Mouse (Mus musculus) MEL (cell line): ENCODE measurements around the gene Spem2. TPM values are rescaled to one million over a fixed set of nuclear protein-coding genes. Genes with fewer than 3 reads are reported as not detected.

Source experiments
- DNase-seq: peaks from one replicate; pipeline ENCODE4 v3.0.0; 2011; ENCODE audit warnings: low read depth, low spot score
- H3K27ac ChIP-seq: 2 replicates; pipeline ENCODE4 v1.5.1; 2012; ENCODE audit warnings: low read depth, mild to moderate bottlenecking, control low read depth, low read length, moderate library complexity; ENCODE audit not compliant: control insufficient read depth
- H3K27me3 ChIP-seq, 2 experiments: fragments of 150-350 bp in 1 of 2; sonication (generic) in 1 of 2; 2 replicates each; pipeline ENCODE4 v1.6.1; 2012; ENCODE audit warnings: low read length in 2 of 2, mild to moderate bottlenecking in 2 of 2, improper control_type of control experiment in 1 of 2, moderate library complexity in 1 of 2; ENCODE audit not compliant: insufficient read depth in 2 of 2, control insufficient read depth in 1 of 2
- H3K36me3 ChIP-seq, 2 experiments: 2 replicates each; pipeline ENCODE4 v1.6.1; 2012 to 2014; ENCODE audit warnings: low read length in 2 of 2, improper control_type of control experiment in 1 of 2, inconsistent platforms in 1 of 2, mild to moderate bottlenecking in 1 of 2; ENCODE audit not compliant: insufficient read depth in 2 of 2, control insufficient read depth in 1 of 2
- H3K4me1 ChIP-seq, 2 experiments: fragments of 150-350 bp in 1 of 2; sonication (generic) in 1 of 2; 2 replicates each; pipeline ENCODE4 v1.6.1; 2012; ENCODE audit warnings: low read length in 2 of 2, improper control_type of control experiment in 1 of 2, mild to moderate bottlenecking in 1 of 2; ENCODE audit not compliant: insufficient read depth in 2 of 2, control insufficient read depth in 1 of 2
- H3K4me3 ChIP-seq, 2 experiments: fragments of 150-350 bp in 1 of 2; sonication (generic) in 1 of 2; 2 replicates each; pipeline ENCODE4 v1.5.1; 2012; ENCODE audit warnings: low read depth in 2 of 2, low read length in 2 of 2, mild to moderate bottlenecking in 2 of 2, moderate library complexity in 2 of 2, control low read depth in 1 of 2, improper control_type of control experiment in 1 of 2; ENCODE audit not compliant: control insufficient read depth in 1 of 2, insufficient read depth in 1 of 2
- H3K79me2 ChIP-seq: 2 replicates; pipeline ENCODE4 v1.6.1; 2012; ENCODE audit warnings: mild to moderate bottlenecking, low read length, moderate library complexity; ENCODE audit not compliant: control insufficient read depth, poor library complexity, insufficient read depth
- H3K9ac ChIP-seq: 2 replicates; pipeline ENCODE4 v1.6.1; 2012; ENCODE audit warnings: low read depth, mild to moderate bottlenecking, control low read depth, low read length, moderate library complexity; ENCODE audit not compliant: control insufficient read depth, poor library complexity, severe bottlenecking
- H3K9me3 ChIP-seq: fragments of 150-350 bp; sonication (generic); replicated peaks from 2 replicates; pipeline ENCODE4 v1.6.1; 2012; ENCODE audit warnings: mild to moderate bottlenecking, low read length, improper control_type of control experiment, moderate library complexity; ENCODE audit not compliant: insufficient read depth
- CHD2 ChIP-seq: IDR thresholded peaks from 2 replicates; pipeline ENCODE4 v1.6.1; 2011; ENCODE audit warnings: low read length, improper control_type of control experiment
- CTCF ChIP-seq, 3 experiments: IDR thresholded peaks in 2 of 3; conservative IDR thresholded peaks in 1 of 3; 2 replicates each; pipeline ENCODE4 v1.5.1; 2011 to 2012; ENCODE audit warnings: low read length in 3 of 3, low read depth in 2 of 3, mild to moderate bottlenecking in 2 of 3, improper control_type of control experiment in 1 of 3, inconsistent platforms in 1 of 3, mixed read lengths in 1 of 3, moderate library complexity in 1 of 3; ENCODE audit not compliant: control insufficient read depth in 1 of 3, insufficient read depth in 1 of 3, poor library complexity in 1 of 3, severe bottlenecking in 1 of 3
- E2F4 ChIP-seq: IDR thresholded peaks from 2 replicates; pipeline ENCODE4 v1.6.1; 2011; ENCODE audit warnings: low read depth, low read length, improper control_type of control experiment, borderline replicate concordance
- ELF1 ChIP-seq: IDR thresholded peaks from 2 replicates; pipeline ENCODE4 v1.6.1; 2014; ENCODE audit warnings: low read depth, mild to moderate bottlenecking, inconsistent platforms, low read length, improper control_type of control experiment, moderate library complexity
- GABPA ChIP-seq: IDR thresholded peaks from 2 replicates; pipeline ENCODE4 v1.6.1; 2012; ENCODE audit warnings: low read depth, mild to moderate bottlenecking, inconsistent platforms, low read length, improper control_type of control experiment, moderate library complexity
- GATA1 ChIP-seq: IDR thresholded peaks from 2 replicates; pipeline ENCODE4 v1.6.1; 2011; ENCODE audit warnings: low read depth, low read length, improper control_type of control experiment
- HCFC1 ChIP-seq: IDR thresholded peaks from 2 replicates; pipeline ENCODE4 v1.6.1; 2012; ENCODE audit warnings: low read depth, mild to moderate bottlenecking, inconsistent platforms, low read length, improper control_type of control experiment, moderate library complexity
- MAFK ChIP-seq: IDR thresholded peaks from 2 replicates; pipeline ENCODE4 v1.6.1; 2011; ENCODE audit warnings: low read depth, mild to moderate bottlenecking, low read length, improper control_type of control experiment, borderline replicate concordance
- MAZ ChIP-seq: IDR thresholded peaks from 2 replicates; pipeline ENCODE4 v1.6.1; 2012; ENCODE audit warnings: low read depth, mild to moderate bottlenecking, inconsistent platforms, low read length, improper control_type of control experiment
- MYC ChIP-seq: IDR thresholded peaks from 2 replicates; pipeline ENCODE4 v1.6.1; 2011; ENCODE audit warnings: low read depth, mild to moderate bottlenecking, low read length, improper control_type of control experiment, moderate library complexity
- NELFE ChIP-seq: IDR thresholded peaks from 2 replicates; pipeline ENCODE4 v1.6.1; 2011; ENCODE audit warnings: low read depth, low read length, improper control_type of control experiment
- POLR2AphosphoS2 ChIP-seq: IDR thresholded peaks from 2 replicates; pipeline ENCODE4 v1.6.1; 2011; ENCODE audit warnings: low read length, improper control_type of control experiment
- RAD21 ChIP-seq: IDR thresholded peaks from 2 replicates; pipeline ENCODE4 v1.6.1; 2011; ENCODE audit warnings: mild to moderate bottlenecking, low read depth, low read length, improper control_type of control experiment
- TBP ChIP-seq: IDR thresholded peaks from 2 replicates; pipeline ENCODE4 v1.8.0; 2011; ENCODE audit warnings: low read depth, low read length, improper control_type of control experiment
- UBTF ChIP-seq: IDR thresholded peaks from 2 replicates; pipeline ENCODE4 v1.6.1; 2012; ENCODE audit warnings: low read depth, mild to moderate bottlenecking, inconsistent platforms, low read length, improper control_type of control experiment, moderate library complexity, borderline replicate concordance; ENCODE audit not compliant: insufficient read depth
- USF1 ChIP-seq: IDR thresholded peaks from 2 replicates; pipeline ENCODE4 v1.6.1; 2014; ENCODE audit warnings: low read depth, mild to moderate bottlenecking, inconsistent platforms, low read length, improper control_type of control experiment, moderate library complexity
- ZKSCAN1 ChIP-seq: IDR thresholded peaks from 2 replicates; pipeline ENCODE4 v1.6.1; 2012; ENCODE audit warnings: low read depth, mild to moderate bottlenecking, inconsistent platforms, low read length, improper control_type of control experiment, moderate library complexity
- ZMIZ1 ChIP-seq: IDR thresholded peaks from 2 replicates; pipeline ENCODE4 v1.6.1; 2012; ENCODE audit warnings: low read depth, mild to moderate bottlenecking, inconsistent platforms, low read length, improper control_type of control experiment, moderate library complexity
- ZNF384 ChIP-seq: IDR thresholded peaks from 2 replicates; pipeline ENCODE4 v1.6.1; 2012; ENCODE audit warnings: low read depth, mild to moderate bottlenecking, inconsistent platforms, low read length, improper control_type of control experiment
- polyA plus RNA-seq, 2 experiments: library from polyadenylated mRNA; stranded (reverse) in 1 of 2; unstranded in 1 of 2; fragments of >175 nt in 1 of 2; fragments of >200 nt in 1 of 2; gene quantifications; 2 replicates each; pipeline versions ENCODE4 v1.2.1 to v1.2.4; 2012; ENCODE audit warnings: low replicate concordance in 2 of 2, low read depth in 1 of 2; ENCODE audit not compliant: insufficient read length in 2 of 2, insufficient read depth in 1 of 2, missing spikeins in 1 of 2
- total RNA-seq: library from RNA; depleted of rRNA; stranded (reverse); fragments of 300-350 nt; gene quantifications from 2 replicates; pipeline ENCODE4 v1.2.3, GENCODE M21; 2012

Spem2 gene
- total and polyA plus RNA-seq, 3 experiments = not detected

DNA sequence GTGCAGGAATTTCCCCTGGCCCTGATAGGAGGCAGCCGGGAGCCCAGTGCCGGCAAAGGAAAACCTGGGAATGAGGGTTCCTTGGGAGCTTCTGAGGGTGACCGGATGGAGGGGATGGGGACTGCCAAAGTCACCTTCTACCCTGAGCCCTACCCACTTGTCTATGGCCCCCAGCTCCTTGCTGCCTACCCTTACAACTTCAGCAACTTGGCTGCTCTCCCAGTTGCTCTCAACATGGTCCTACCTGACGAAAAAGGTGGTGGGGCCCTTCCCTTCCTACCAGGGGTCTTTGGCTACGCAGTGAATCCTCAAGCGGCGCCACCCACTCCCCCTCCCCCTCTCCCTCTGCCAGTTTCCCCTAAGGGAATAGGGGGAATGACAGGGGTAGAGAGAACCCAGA is 39.3 kb downstream of the Spem2 start:
- no peak overlapping the region for H3K4me3 ChIP-seq
- TF ChIP-seq CTCF (IDR thresholded peaks at IDR 0.05 in 2 of 3, conservative IDR thresholded peaks at IDR 0.05 in 1 of 3; ENCODE audit: control insufficient read depth in 1 of 3, insufficient read depth in 1 of 3, low read depth in 2 of 3, low read length in 3 of 3, poor library complexity in 1 of 3, severe bottlenecking in 1 of 3) (no peak), CHD2 (no peak), MAZ (no peak), UBTF (no peak)
- no peak overlapping the region for H3K27ac ChIP-seq
- DNase-seq = no peak
- H3K9me3 ChIP-seq = no peaks in the 10 kb centered on the region
- no peaks in the 10 kb centered on the region for H3K79me2 ChIP-seq
- H3K4me1 ChIP-seq = no peaks in the 10 kb centered on the region
- H3K27me3 ChIP-seq = no peaks in the 10 kb centered on the region
- H3K9ac ChIP-seq = no peak overlapping the region
- peaks cover 0 to under 1% of the 10 kb centered on the region in 2 experiments; a peak in 2 of 4 replicates for H3K36me3 ChIP-seq

- TF ChIP-seq USF1 (no peak), NELFE (no peak), POLR2AphosphoS2 (no peak), CTCF (IDR thresholded peaks at IDR 0.05 in 2 of 3, conservative IDR thresholded peaks at IDR 0.05 in 1 of 3; ENCODE audit: control insufficient read depth in 1 of 3, insufficient read depth in 1 of 3, low read depth in 2 of 3, low read length in 3 of 3, poor library complexity in 1 of 3, severe bottlenecking in 1 of 3) (no peak), MAFK (no peak), MYC (no peak), E2F4 (no peak), ZKSCAN1 (no peak), GATA1 (no peak), RAD21 (no peak), ELF1 (no peak), ZMIZ1 (no peak), TBP (no peak), ZNF384 (no peak), GABPA (no peak), HCFC1 (no peak)
- no peaks in the 10 kb centered on the region for H3K36me3 ChIP-seq
- H3K4me1 ChIP-seq = no peaks in the 10 kb centered on the region
- no peaks in the 10 kb centered on the region for H3K9me3 ChIP-seq
- H3K79me2 ChIP-seq = no peaks in the 10 kb centered on the region
- no peak for DNase-seq
- H3K27me3 ChIP-seq = no peaks in the 10 kb centered on the region
- H3K9ac ChIP-seq = no peak overlapping the region
- no peak overlapping the region for H3K27ac ChIP-seq
- no peak overlapping the region for H3K4me3 ChIP-seq
Observed at GRCm38 (mm10) chr11:69778258-69778982, 39.8 kb downstream of the Spem2 start.
